Mouse (Mus musculus) kidney, adult 11 months (tissue): Measurements from ENCODE around the gene Hacd3.
"Not testable (repeated sequence)": the region's sequence is repeated elsewhere in the genome, so short reads cannot be mapped to it uniquely, and the experiment has no call there.

ENCODE experiments used
- DNase-seq: peaks from one replicate; pipeline ENCODE4 v3.0.0; 2022

Gene Hacd3

DNA sequence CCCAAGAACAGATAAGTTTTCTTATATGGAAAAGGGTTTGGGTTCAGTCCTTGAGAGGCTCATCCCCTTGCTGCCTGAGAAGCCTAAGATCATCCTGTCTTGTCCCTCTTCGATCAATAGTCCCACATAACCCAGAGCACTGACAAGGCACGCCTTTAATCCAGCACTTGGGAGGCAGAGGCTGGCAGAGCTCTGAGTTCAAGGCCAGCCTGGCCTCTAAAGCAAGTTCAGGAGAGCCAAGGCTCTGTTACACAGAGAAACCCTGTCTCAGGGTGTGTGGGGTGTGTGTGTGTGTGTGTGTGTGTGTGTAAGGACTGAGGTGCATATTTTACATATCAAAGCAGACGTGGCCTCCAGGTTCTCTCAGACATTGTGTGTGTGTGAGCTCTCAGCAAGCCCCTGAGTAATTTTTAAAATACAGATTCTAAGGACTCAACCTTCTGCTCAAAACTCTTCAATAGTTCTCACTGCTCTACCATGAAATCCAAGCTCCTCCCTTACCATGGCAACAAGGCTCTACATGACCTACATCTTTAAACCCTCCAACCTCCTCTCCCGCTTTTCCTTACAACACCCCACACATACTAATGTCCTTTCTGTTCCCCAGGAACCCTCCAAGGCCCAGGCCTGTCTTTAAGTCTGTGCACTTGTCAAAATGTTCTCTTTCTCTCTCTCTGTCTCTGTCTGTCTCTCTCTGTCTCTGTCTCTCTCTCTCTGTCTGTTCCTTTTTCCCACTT is 5.1 kb downstream of the Hacd3 start:
- DNase-seq: no peak

DNA sequence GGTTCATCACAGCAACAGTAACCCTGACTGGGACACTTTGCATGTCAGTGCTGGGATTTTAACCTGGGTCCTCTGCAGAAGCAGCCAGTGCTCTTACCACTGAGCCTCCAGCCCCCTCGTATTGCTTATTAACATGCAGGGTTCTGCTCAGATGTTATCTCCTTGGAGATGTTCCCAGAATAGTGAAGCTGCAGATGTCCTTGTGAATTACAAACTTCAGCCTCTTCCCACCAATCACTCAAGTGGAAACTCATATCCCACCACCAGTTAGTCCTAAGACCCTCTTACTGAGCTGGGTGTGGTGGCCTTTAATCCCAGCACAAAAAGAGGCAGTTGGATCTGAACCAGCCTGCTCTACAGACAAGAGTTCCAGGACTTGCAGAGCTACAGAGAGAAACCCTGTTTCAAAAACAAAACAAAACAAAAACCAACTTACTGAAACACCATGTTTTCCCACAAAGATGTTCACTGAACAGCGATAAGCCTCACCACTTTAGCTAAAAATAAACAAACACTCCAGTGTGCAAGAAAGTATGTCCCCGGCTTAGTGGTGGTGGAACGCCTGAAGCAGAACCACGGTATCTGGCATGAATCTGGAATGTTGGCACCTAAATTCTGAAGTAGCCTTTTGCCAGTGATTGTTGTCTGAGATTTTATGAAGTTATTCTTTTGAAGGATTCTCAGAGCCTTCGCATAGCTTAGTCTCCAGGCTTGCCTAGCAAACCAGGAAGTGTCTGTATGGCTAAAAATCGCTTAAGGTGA is 5.9 kb downstream of the Hacd3 start:
- DNase-seq: no peak

GRCm38 (mm10) chr9:65011304-65011703 is 10.2 kb downstream of the Hacd3 start:
- DNase-seq: no peak

- no peak for DNase-seq
Measured at GRCm38 (mm10) chr9:65010632-65011031, 10.9 kb downstream of the Hacd3 start.

- no peak for DNase-seq
Measured at GRCm38 (mm10) chr9:65005737-65006136, 15.8 kb downstream of the Hacd3 start.

- no peak for DNase-seq
Measured at GRCm38 (mm10) chr9:65001481-65001880, 20.0 kb downstream of the Hacd3 start.

- DNase-seq: not testable (repeated sequence)
Measured at GRCm38 (mm10) chr9:64995464-64995863, 26.0 kb downstream of the Hacd3 start.

DNA sequence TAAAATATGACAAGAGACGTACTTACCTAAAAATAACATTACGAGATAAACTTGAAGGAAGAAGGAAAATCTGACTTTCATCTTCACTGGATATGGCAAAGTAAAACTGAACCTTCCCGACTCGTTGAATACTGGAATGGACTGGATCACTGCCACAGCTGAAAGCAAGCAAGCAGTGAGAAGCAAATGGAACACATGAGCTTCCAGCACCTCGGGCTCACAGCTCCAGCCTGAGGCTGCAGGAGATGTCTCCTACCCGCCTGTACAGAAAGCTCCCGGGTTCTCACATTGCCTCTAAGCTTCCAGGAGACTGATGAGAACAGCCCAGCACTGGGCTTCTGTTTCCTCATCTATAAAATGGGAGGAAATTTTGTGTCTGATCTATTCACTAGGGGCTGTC is 31.2 kb downstream of the Hacd3 start:
- DNase-seq: no peak

- no peak for DNase-seq
Measured at GRCm38 (mm10) chr9:64988443-64988842, 33.0 kb downstream of the Hacd3 start.

GRCm38 (mm10) chr9:64987651-64988050 is 33.8 kb downstream of the Hacd3 start:
- no peak for DNase-seq

GRCm38 (mm10) chr9:64985807-64986206 is 35.7 kb downstream of the Hacd3 start:
- DNase-seq: no peak

DNA sequence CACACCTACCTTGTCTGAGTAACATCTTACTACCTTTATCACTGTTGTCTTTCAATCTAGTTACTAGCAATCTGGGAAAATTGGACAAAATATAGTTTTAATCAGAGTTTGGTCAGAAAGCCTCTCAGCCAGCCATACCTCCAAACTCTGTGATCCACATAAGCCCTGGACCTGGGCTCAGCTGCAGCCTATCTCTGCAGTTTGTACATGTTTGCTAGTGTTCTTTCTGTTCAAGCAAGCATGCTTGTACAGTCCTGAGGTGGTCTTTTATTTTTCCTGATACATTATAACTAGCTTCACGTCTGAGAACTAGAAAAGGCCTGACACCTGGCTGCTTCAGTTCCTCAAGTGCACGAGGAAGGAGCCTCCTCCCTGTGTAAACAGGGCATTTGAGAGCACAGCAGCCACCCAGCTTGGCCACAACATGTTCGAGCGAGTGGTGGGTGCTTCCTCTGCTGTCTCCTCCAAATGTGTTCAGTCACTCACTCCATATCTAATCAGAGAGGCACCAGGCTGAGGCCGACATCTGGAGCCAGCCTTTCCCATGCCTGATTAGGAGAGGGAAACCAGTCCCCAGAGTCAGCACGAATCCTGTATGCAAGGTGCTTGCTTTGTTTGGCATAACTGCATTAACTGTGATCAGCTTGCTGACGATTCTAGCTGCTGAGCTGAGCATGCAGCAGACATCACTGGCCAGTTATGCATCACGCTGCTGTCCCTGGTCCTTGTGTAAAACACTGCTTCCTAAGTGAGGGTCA is 36.3 kb downstream of the Hacd3 start:
- DNase-seq: no peak

DNA sequence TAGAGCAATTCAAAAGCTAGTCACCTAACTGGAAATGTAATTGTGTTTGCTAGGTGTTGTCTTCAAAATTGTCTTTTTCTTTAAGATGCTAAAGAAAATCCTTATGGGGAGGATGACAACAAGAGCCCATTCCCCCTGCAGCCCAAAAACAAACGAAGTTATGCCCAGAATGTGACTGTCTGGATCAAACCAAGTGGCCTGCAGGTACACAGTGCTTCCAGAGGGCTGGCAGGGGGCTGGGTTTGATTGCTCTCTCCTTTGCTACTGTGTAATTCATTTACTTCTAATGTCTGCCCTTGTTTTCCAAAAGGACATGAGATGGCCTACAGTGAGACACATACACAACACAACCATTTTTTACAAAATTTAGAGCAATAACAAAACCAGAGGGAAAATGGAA is 39.6 kb downstream of the Hacd3 start:
- DNase-seq: no peak

DNA sequence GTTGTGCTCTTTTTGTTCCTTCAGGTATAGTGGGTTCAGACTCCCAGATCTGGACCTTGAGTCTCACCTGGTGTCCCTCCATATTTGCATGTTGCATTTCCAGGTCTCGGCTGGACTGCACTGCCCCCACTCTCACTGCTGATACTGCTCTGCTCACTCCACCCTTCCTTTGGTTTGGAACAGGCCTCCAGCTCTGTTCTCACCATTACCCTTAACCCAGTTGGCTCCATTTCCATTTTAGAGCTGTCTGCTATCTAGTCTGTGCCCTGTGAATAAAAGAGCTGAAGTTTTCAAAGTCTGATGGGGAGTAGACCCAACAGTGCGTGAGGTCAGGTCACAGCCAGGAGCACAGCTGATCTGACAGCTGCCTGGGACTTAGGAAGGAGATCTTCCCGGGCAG is 40.9 kb downstream of the Hacd3 start:
- peak; percentile 28 for DNase-seq

DNA sequence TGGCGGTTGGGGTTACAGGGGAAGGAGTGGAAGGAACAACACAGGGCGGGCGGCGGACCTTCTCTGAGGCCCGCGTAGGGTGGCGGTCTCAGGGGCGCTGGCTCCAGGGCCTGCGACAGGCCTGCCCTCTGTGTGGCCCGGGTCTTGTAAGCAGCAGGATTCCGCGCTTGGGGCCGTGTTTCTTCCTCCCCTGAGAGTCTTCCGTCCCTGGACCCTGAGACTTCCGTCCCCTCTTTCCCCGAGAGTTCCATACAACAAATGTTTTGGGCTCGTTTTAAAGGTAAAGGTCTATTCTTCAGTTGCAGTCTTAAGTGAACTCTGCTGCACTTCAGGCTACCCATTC is 60.5 kb downstream of the Hacd3 start:
- DNase-seq: no peak

DNA sequence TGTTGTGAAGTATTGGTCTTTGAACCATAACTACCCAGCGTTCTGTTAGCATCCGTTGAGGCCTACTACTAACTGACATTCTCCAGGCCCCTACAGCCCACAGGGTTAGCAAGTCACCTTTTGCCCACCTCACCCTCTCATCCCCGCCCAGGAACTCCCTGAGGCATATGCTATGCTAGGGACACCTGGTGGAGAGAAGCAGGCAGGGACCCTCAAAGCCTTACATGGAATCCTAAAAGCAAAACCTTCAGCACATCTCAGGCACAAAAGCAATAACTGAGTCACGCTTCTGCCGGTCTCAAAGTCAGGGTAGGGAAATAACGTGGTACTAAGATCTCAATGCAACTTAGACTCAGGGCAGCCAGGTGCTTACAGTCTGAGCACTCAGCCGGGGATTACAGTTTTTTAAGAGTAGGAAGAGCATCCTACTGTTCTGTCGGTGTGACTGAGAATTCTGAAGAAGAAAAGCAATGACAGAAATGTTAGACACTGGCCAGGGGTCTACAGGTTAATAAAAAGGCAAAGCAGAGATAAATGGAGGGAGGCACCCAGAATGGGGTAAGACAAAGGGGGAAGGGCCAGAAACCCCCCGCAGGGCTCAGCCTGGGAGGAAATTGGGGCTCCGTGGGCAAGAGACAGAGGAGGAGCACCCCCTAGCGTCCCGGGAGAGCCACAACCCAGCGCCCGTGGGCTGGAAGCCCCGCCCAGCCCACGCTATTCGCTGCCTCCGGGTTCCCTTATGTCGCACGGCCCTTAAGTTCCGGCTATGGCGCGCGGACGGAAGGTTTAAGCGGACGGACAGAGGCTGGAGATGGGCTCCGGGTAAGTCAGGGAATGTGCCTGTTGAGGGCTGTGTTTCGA is 61.1 kb downstream of the Hacd3 start, which contains the start of gene Ints14:
TSS of gene Ints14 (plus strand) at position 789 of the 861 bp plus-strand sequence.
- peak; percentile 94 for DNase-seq

DNA sequence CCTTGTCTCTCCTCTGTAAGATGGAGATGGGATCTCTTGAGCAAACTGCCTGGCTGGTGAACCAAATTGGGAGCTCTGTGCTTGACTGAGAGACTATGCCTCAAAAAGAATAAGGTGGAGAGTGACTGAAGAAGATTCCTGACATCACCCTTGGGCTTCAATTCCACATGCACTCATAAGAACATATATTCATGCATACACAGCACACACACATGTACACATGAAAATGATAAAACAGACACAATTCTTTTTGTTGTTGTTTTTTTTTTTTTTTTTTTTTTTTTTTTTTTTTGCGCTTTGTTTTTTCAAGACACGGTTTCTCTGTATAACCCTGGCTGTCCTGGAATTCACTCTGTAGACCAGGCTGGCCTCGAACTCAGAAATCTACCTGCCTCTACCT is 64.2 kb downstream of the Hacd3 start:
- no peak for DNase-seq

- no peak for DNase-seq
Measured at GRCm38 (mm10) chr9:64956337-64956736, 65.2 kb downstream of the Hacd3 start.

DNA sequence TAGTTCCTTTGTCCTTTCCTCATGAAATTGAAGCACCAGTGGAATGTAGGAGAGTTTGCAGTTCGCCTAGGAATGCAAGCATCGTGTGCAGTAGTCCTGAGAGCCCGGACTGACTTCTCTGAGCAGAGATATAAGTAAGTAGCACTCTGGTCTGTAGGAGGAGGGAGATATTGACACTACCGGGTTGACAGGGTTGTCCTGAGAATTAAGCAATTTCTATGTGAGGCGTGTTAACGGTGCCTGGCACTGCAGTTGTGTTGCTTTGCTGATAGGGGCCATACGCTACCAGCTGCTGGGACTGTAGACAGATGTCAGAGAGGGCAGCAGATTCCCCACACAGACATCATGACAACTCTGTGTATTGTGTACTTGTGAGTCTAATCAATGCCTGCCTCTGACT is 68.3 kb downstream of the Hacd3 start:
- no peak for DNase-seq

DNA sequence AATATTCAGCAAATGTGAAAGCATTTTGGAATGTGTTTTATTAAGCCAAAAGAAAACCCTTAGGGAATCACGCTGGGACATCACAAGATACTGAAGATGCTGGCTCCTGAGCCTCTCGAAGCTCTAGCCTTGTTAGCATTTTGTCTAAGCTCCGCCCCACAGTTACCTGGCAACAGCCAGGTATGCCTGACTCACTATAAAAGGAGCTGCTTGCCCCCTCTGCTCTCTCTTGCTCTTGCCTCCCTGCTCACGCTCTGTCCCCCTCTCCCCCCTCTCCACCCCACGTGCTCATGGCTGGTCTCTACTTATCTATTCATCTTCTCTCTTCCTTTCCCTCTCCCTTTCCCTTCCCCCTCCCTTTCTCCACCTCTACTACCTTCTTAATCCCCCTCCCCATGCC is 69.4 kb downstream of the Hacd3 start:
- DNase-seq: no peak

GRCm38 (mm10) chr9:64951161-64951657 is 70.3 kb downstream of the Hacd3 start, which contains the start of gene Slc24a1:
Slc24a1 (minus strand) TSS chr9:64951607.
- DNase-seq: no peak

DNA sequence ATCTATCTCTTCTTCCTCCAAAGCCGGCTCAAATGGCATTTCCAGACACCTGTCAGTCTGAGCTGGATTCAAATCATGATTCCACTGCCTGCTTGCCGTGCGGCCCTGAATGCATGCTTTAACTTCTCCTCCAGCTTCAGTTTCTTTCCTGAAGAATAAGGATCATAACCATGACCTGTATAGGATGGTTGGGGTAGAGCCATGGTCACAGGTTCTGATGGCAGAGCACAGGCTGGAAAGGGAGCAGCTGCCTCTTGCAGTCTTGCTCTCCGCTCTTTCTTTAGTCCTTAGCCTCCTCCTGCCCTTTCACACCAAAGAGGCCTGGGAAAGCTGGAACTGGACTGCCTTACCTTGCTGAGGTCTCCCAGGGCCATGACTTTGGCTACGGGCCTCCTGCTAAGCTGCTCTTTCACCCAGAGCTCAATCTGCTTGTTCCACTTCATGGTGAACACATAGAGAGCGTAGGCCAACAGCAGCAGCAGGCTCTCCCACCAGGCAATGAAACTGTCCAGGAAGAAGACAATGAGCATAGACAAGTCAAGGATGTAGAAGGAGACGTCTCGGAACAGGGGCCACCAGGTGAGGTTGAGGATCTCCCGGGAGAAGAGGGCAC is 73.9 kb downstream of the Hacd3 start:
- DNase-seq: no peak
